Mouse (Mus musculus): ENCODE data around the gene Pmf1.

DNA sequence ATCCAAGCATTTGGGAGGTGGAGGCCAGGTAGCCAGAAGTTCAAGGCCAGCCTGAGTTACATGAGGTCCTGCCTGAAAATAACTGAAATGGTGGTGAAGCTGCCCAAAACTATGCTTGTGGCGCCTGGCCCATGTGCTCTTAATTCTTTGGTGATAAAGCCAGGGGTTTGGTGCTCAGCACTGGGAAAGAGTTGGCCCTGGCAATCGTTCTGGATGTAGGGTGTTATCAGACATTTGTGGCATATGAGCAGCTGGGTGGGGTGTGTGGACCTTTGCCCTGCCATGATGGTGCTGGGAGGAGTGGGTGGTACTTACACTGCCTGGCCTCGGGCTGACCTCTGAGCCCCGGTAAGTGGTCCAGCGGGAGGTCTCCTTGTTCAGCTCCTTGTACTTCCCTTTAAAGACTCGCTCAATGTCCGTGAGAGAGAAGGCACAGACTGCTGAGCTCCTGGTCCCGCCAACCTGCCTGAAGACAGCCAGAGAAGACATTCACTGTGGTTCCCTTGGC is 37.6 kb upstream of the Pmf1 start:
- TF ChIP-seq CTCF (IDR thresholded peaks at IDR 0.05) (no peak), EP300 (IDR thresholded peaks at IDR 0.05) (no peak)
